Mouse (Mus musculus) left cerebral cortex, postnatal 14 days (tissue): ENCODE data around the gene Gpr62. TPM values are rescaled to one million over a fixed set of nuclear protein-coding genes. Genes with fewer than 3 reads are reported as not detected.
A peak's percentile ranks its signal among the peaks of the same experiment; 100 is the strongest.

Experiments used
- DNase-seq, 2 experiments: peaks; one replicate each; pipeline ENCODE4 v3.0.0; 2021 to 2022; ENCODE audit warnings: low spot score in 2 of 2, mixed read lengths in 1 of 2
- intact Hi-C: fragments of 180-260 bp; cut with DNase I; formaldehyde crosslinking; loops from one replicate; pipeline ENCODE4 v1.15.1; 2025
- total RNA-seq, 2 experiments: library from RNA; stranded (reverse); gene quantifications; 2 replicates each; pipeline ENCODE4 v1.2.3; 2021

Gene Gpr62
- total RNA-seq, 2 experiments from 2014 or later = 3.7 to 5.8 TPM

DNA sequence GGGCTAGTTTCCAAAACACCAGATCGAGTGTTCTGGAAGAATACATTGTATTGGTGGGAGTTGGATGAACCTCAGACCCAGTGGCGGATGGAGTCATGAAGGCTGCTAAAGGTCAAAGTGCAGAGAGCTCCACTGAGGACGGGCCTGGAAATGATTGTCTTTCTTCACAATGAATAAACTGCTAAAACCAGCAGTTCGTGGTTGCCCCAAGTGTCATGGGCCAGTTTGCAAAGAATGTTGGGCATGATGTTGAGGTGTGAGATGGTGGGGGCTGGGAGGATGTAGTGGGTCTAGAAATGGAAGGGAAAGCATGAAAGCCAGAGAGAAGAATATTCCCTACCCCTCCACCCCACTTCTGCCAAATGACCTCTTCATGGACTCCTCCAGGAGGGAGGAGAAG is 20.9 kb downstream of the Gpr62 start:
- intact Hi-C loops = no loop called here
- no peak for DNase-seq

DNA sequence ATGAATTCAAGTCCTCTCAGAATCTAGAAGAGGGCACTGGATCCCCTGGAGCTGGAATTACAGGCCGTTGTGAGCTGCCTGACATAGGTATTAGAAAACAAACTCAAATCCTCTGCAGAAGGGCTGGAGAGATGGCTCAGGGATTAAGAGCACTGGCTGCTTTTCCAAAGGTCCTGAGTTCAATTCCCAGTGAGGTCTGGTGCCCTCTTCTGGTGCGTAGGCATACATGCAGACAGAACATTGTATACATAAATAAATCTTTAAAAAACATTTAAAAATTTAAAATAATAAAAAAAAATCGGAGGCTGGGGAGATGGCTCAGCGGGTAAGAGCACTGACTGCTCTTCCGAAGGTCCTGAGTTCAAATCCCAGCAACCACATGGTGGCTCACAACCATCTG is 23.1 kb downstream of the Gpr62 start:
- intact Hi-C loops = no loop called here
- no peak for DNase-seq

GRCm38 (mm10) chr9:106436566-106436965 is 29.2 kb downstream of the Gpr62 start:
- no peak for DNase-seq
- intact Hi-C loops = no loop called here

DNA sequence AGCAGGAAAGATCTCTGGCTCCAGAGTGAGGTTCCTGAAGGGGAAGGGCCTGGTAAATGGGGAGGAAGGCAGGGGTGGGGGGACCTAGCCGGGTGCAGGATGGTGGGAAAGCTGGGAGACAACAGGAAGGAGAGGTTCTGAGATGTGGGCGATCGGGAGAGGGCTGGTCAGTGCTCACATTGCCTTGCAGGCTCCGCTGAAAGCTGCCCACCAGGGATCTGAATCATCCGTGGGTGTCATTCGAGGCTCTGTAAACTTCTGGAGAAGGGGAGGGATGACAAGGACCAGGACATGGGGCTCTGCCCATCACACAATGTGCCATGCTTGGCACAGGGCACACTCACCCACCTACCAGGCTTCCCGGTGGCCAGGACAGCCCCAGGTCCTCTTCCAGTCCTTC is 32.3 kb downstream of the Gpr62 start:
- intact Hi-C loops = no loop called here
- DNase-seq = peak; percentile 38 to 52

GRCm38 (mm10) chr9:106430015-106430264 is 35.8 kb downstream of the Gpr62 start:
- intact Hi-C loops = no loop called here
- no peak for DNase-seq

GRCm38 (mm10) chr9:106429221-106430014 is 36.3 kb downstream of the Gpr62 start, which contains the start of gene Rpl29:
Gene Rpl29 (plus strand): TSS chr9:106429454.
- DNase-seq = peak; percentile 94 to 95
- intact Hi-C loops = loop anchor here (10.0 kb wide), 1 partner anchor 225 kb away; the partner anchor contains the start of gene Twf2

GRCm38 (mm10) chr9:106428719-106429220 is 37.0 kb downstream of the Gpr62 start:
- intact Hi-C loops = loop anchor here (10.0 kb wide), 1 partner anchor 224 kb away; the partner anchor contains the start of gene Twf2
- peak in 1 of 2 experiments; percentile 44 for DNase-seq

DNA sequence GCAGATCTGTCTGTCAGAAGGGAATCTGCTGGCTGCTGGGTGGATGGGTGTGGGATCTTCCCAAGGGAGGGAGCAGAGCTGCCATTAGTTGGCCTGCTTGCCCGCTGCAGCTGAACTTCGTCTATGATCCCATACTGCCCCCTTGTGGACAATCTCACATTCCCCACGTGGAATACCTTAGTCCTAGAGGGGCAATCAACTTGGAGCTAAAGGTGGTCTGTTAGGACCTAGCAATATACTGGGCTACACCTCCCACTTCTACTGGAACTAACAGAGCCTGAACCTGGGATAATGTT is 43.9 kb downstream of the Gpr62 start:
- intact Hi-C loops = loop anchor here (1.0 to 10.0 kb wide), 4 partner anchors 53 to 217 kb away; partner anchors contain the start of genes Dusp7 and Twf2
- DNase-seq = peak; percentile 93 to 94

- intact Hi-C loops = loop anchor here (1.0 to 10.0 kb wide), 4 partner anchors 52 to 216 kb away; partner anchors contain the start of genes Dusp7 and Twf2
- no peak for DNase-seq
Measured at GRCm38 (mm10) chr9:106421033-106421864, 44.5 kb downstream of the Gpr62 start.

GRCm38 (mm10) chr9:106420608-106421007 is 45.1 kb downstream of the Gpr62 start:
- DNase-seq = no peak
- intact Hi-C loops = loop anchor here (1.0 to 10.0 kb wide), 4 partner anchors 52 to 216 kb away; partner anchors contain the start of genes Dusp7 and Twf2

GRCm38 (mm10) chr9:106417841-106418625 is 47.7 kb downstream of the Gpr62 start:
- intact Hi-C loops = no loop called here
- peak; percentile 97 to 98 for DNase-seq

DNA sequence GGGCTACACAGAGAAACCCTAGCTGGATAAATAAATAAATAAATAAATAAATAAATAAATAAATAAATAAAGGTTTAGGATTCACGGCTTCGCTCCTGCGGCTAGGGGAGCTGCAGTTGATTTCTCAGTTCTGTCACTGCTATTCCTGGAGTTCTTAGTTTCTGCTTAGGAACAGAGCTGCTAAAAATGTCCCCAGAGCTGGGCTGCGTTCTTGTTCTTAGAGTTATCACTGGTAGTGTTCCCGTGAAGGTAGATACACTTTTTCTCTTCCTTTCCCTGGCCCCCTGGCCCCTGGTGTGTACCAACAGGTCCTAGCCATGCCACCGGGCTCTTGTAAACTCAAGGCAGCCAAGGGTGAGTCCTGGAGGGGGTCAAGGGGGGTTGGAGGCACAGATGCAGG is 48.9 kb downstream of the Gpr62 start:
- peak; percentile 60 to 68 for DNase-seq
- intact Hi-C loops = no loop called here

Other genes starting within 250 kb of the Gpr62 start
- 1 to 10 TPM; 1.0 to 1.2 TPM for gene Tlr9, start 243.3 kb downstream of the Gpr62 start, total RNA-seq
- 100 to 1,000 TPM; 140 to 154 TPM for gene Alas1, start 217.3 kb downstream of the Gpr62 start, total RNA-seq
- 10 to 100 TPM; 17.7 to 19.3 TPM for gene Poc1a, start 184.9 kb downstream of the Gpr62 start, total RNA-seq
- 100 to 1,000 TPM in 1 of 2 experiments, 10 to 100 TPM in 1; 95.1 to 102 TPM for gene Dusp7, start 97.3 kb downstream of the Gpr62 start, total RNA-seq
- gene Rpl29, start 36.5 kb downstream of the Gpr62 start, total RNA-seq = 100 to 1,000 TPM; 336 to 343 TPM
- 10 to 100 TPM in 1 of 2 experiments, 1 to 10 TPM in 1; 7.9 to 11.1 TPM for gene Acy1, start 27.6 kb downstream of the Gpr62 start, total RNA-seq
- 1 to 10 TPM; 7.7 to 8.1 TPM for gene Abhd14b, start 18.5 kb downstream of the Gpr62 start, total RNA-seq
- gene Abhd14a, start 18.3 kb downstream of the Gpr62 start, total RNA-seq = 10 to 100 TPM; 48.7 to 54.1 TPM
- gene Pcbp4, start 12.6 kb downstream of the Gpr62 start, total RNA-seq = 100 to 1,000 TPM; 151 to 170 TPM
- 10 to 100 TPM; 34.1 to 47.5 TPM for gene Rrp9, start 10.0 kb upstream of the Gpr62 start, total RNA-seq
- 1 to 10 TPM; 3.3 to 3.5 TPM for gene Parp3, start 11.0 kb upstream of the Gpr62 start, total RNA-seq
- gene Iqcf1, start 34.0 kb upstream of the Gpr62 start, total RNA-seq = not detected
- 1 to 10 TPM in 1 of 2 experiments, not detected in 1; 1.7 TPM for gene Iqcf5, start 48.6 kb upstream of the Gpr62 start, total RNA-seq
- not detected for gene Iqcf3, start 95.7 kb upstream of the Gpr62 start, total RNA-seq
- not detected for gene Iqcf4, start 105.1 kb upstream of the Gpr62 start, total RNA-seq
- not detected for gene Iqcf6, start 160.6 kb upstream of the Gpr62 start, total RNA-seq
- 10 to 100 TPM; 62.1 to 69.6 TPM for gene Grm2, start 190.1 kb upstream of the Gpr62 start, total RNA-seq
- 100 to 1,000 TPM; 103 to 117 TPM for gene Tex264, start 220.0 kb upstream of the Gpr62 start, total RNA-seq